Mouse (Mus musculus): Measurements from ENCODE around the gene Rpl39l.
"Not testable (repeated sequence)": the region's sequence is repeated elsewhere in the genome, so short reads cannot be mapped to it uniquely, and the experiment has no call there.

Gene Rpl39l

GRCm38 (mm10) chr16:10170005-10170404, at the start of gene Rpl39l:
TSS of gene Rpl39l (plus strand) at chr16:10170226.
- DNase-seq, result no peak

GRCm38 (mm10) chr16:10127586-10127985, 42.4 kb upstream of the Rpl39l start:
- no peak for DNase-seq

- no peak for DNase-seq
These were observed 40.7 kb upstream of the Rpl39l start for GRCm38 (mm10) chr16:10129052-10129911.

- DNase-seq, result no peak
These were observed 26.9 kb upstream of the Rpl39l start for GRCm38 (mm10) chr16:10143166-10143565.

GRCm38 (mm10) chr16:10147401-10147800, 22.6 kb upstream of the Rpl39l start:
- no peak for DNase-seq

GRCm38 (mm10) chr16:10169123-10169905, 712 bp upstream of the Rpl39l start:
- no peak for DNase-seq

- no peak for DNase-seq
These were observed 1.2 kb downstream of the Rpl39l start for GRCm38 (mm10) chr16:10171276-10171675.

GRCm38 (mm10) chr16:10172179-10172820, 2.3 kb downstream of the Rpl39l start:
- DNase-seq, result no peak

- not testable (repeated sequence) for DNase-seq
These were observed 17.4 kb downstream of the Rpl39l start for GRCm38 (mm10) chr16:10187461-10187860.

- DNase-seq, result no peak
These were observed 22.9 kb downstream of the Rpl39l start, which contains the start of gene Atf7ip2 for GRCm38 (mm10) chr16:10192679-10193506. TSS of gene Atf7ip2 (plus strand) at chr16:10192712.

GRCm38 (mm10) chr16:10208777-10209176, 38.8 kb downstream of the Rpl39l start:
- no peak for DNase-seq

- not testable (repeated sequence) for DNase-seq
These were observed 46.3 kb downstream of the Rpl39l start for GRCm38 (mm10) chr16:10216366-10216765.

GRCm38 (mm10) chr16:10217020-10217419, 47.0 kb downstream of the Rpl39l start:
- not testable (repeated sequence) for DNase-seq

Data from B cell, adult 2 months (primary cell).